Mouse (Mus musculus): ENCODE data around the gene Fabp1. TPM values are rescaled to one million over a fixed set of nuclear protein-coding genes. Genes with fewer than 3 reads are reported as not detected.

Gene Fabp1
- not detected for total RNA-seq (2023)

DNA sequence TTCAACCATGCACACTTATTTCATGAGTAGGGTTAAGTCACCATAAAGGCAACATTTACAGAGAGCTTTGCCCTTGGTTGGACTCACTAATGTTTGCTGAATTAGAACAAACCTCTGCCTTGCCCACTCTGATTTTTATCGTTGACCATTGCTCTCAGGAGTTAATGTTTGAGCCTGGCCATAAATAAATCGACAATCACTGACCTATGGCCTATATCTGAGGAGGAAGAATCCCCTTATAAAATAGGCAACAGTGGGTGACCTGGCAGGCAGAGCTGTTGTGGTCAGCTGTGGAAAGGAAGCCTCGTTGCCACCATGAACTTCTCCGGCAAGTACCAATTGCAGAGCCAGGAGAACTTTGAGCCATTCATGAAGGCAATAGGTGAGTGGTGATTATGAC is at the start of gene Fabp1:
TSS of gene Fabp1 (plus strand) at position 216 of the 400 bp plus-strand sequence.

Other genes starting within 250 kb of the Fabp1 start
- gene Foxi3, start 243.3 kb upstream of the Fabp1 start, total RNA-seq (2023) = not detected
- under 1 TPM; 0.50 to 0.93 TPM for gene Thnsl2, start 55.4 kb upstream of the Fabp1 start, total RNA-seq (2023)
- gene Krcc1, start 71.8 kb downstream of the Fabp1 start, total RNA-seq (2023) = 10 to 100 TPM; 40.6 to 41.1 TPM
- under 1 TPM; 0.67 to 0.95 TPM for gene Smyd1, start 122.4 kb downstream of the Fabp1 start, total RNA-seq (2023)
- 100 to 1,000 TPM; 303 to 355 TPM for gene Cd8b1, start 123.0 kb downstream of the Fabp1 start, total RNA-seq (2023)
- 100 to 1,000 TPM; 323 to 392 TPM for gene Cd8a, start 173.6 kb downstream of the Fabp1 start, total RNA-seq (2023)
- gene Rmnd5a, start 240.8 kb downstream of the Fabp1 start, total RNA-seq (2023) = 10 to 100 TPM; 74.4 to 80.7 TPM